Mouse (Mus musculus): ENCODE results near the gene Olfr1391. TPM values are rescaled to one million over a fixed set of nuclear protein-coding genes. Genes with fewer than 3 reads are reported as not detected.
A peak's percentile ranks its signal among the peaks of the same experiment; 100 is the strongest.
"Not testable (repeated sequence)": the region's sequence is repeated elsewhere in the genome, so short reads cannot be mapped to it uniquely, and the experiment has no call there.

Gene Olfr1391
- not detected in 2 replicates for polyA plus RNA-seq (2015; fragmentation: Nextera tagmentation; extraction: Ambion mirVana)

DNA sequence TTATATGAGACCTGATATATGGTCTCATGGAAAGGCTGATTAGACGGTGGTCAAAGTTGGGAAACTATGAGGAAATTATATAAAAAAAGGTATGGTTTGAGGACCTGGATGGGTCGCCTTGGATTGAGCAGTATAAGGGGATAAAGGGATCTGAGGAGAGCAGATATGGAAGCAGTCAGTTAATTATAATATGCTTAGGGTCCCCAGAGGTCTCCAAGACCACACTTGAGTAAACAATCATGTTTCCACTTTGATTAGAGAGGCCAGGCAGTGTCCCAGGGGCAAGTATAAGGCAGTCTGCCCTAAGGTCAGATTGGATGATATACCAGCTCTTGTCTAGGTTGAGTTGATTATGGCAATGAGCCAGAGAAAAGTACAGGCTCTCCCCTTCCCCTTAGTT lies at the start of gene Olfr1391:
TSS of gene Olfr1391 (plus strand) at position 301 of the 400 bp plus-strand sequence.
- H3K36me3 ChIP-seq, result no peaks in the 10 kb centered on the region

DNA sequence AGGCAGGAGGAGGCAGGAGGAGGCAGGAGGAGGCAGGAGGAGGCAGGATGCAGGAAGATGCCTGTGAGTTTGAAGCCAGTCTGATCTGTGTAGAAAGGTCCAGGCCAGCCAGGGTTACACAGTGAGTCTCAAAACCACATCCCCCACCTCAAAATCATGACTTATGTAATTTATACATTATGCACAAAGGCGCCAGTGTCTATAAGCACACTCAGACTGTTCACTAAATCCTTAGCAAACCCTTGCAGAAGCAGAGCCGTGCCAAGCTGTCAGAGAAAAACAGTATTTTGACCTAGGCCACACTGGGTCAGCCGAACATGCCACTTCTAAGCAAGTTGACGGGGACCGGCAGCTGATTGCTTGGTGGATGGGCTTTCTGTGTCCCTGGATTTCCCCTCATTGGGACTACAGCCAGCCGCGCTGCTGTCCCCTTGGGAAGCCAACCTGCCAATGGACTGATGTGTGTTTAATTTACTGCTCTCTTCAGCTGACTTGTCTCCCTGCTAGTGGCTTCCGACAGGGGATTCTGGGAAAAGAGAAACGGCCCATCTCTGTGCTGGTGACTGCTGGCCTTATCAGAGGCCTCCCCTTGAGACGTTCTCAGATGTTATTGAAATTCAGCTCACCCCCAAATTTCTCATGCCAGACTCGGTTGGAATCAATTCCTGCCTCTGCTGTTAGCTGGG lies 48.6 kb upstream of the Olfr1391 start:
- Histone ChIP-seq H3K4me1 (replicated peaks) (peaks cover 5% of the 10 kb centered on the region), H3K9ac (peak overlapping the region; percentile 18; the same call in 1 of the 2 replicates), H3K4me2 (no peak overlapping the region), H3K27ac (replicated peaks) (0 out of 2 replicates have a peak overlapping the region, but pooled peaks have one; percentile 9), H3K36me3 (no peaks in the 10 kb centered on the region), H3K4me3 (no peak overlapping the region), H3K27me3 (no peaks in the 10 kb centered on the region), H3K9me3 (no peaks in the 10 kb centered on the region)
- WGBS, result 45% methylated on average over 11 of the region's 11 CpGs
- peak; percentile 77; the same call in 1 of the 2 replicates for ATAC-seq (ENCODE audit: low read depth)

More for the DNA sequence above, at the start of gene Olfr1391:
- Histone ChIP-seq H3K9me3 (no peaks in the 10 kb centered on the region), H3K9ac (no peak within 1 kb of the TSS), H3K27me3 (no peaks in the 10 kb centered on the region), H3K4me1 (replicated peaks) (no peaks in the 10 kb centered on the region), H3K4me2 (no peak within 1 kb of the TSS), H3K27ac (replicated peaks) (no peak within 1 kb of the TSS), H3K4me3 (no peak within 1 kb of the TSS)
- WGBS, result 82% methylated on average over 2 of the region's 2 CpGs
- ATAC-seq (ENCODE audit: low read depth), result no peak

DNA sequence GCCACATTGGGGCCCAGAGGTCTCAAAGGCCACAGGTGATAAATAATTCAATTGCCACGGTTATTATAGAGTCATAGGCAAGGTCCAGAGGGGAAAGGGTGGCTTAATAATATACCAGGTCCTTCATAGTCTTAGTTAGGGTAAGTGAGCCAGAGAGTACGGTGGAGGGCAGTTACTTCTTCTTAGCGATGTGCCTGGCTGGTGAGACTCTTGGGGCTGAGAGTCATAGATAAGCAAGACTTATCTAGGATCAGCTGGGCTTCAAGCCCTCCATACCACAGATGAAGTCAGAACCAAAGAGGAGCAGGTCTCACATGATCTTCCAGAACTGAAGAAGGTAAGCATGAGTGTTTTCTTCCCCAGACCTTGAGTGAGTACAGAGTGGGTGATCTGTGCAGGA lies 44.3 kb upstream of the Olfr1391 start, which contains the start of gene Olfr1393:
TSS of gene Olfr1393 (plus strand) at position 83 of the 400 bp plus-strand sequence.
- H3K4me1 ChIP-seq (replicated peaks), result peaks cover 5% of the 10 kb centered on the region
- WGBS, result 81% methylated on average over 3 of the region's 3 CpGs
- H3K36me3 ChIP-seq, result no peaks in the 10 kb centered on the region
- H3K9me3 ChIP-seq, result no peaks in the 10 kb centered on the region
- H3K4me3 ChIP-seq, result no peak within 1 kb of the TSS
- H3K9ac ChIP-seq, result no peak within 1 kb of the TSS
- no peaks in the 10 kb centered on the region for H3K27me3 ChIP-seq
- no peak for ATAC-seq (ENCODE audit: low read depth)
- H3K4me2 ChIP-seq, result no peak within 1 kb of the TSS
- no peak within 1 kb of the TSS for H3K27ac ChIP-seq (replicated peaks)

DNA sequence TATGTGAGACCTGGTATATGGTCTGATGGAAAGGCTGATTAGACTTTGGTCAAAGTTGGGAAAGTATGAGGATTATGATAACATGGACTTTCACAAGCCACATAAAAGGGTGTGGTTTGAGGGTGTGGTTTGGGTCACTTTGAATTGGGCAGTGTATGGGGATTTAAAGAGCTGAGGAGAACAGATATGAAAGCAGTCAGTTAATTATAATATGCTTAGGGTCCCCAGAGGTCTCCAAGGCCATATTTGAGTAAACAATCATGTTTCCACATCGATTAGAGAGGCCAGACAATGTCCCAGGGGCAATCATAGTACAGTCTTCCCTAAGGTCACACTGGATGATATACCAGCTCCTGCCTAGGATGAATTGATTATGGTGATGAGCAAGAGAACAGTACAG lies 37.6 kb upstream of the Olfr1391 start, which contains the start of gene Olfr1392:
TSS of gene Olfr1392 (plus strand) at position 301 of the 400 bp plus-strand sequence.
- WGBS, result 56% methylated on average over 1 of the region's 1 CpGs
- not testable (repeated sequence) for H3K4me3 ChIP-seq; H3K4me1 ChIP-seq (replicated peaks); H3K4me2 ChIP-seq; H3K9ac ChIP-seq; ATAC-seq (ENCODE audit: low read depth); H3K36me3 ChIP-seq; H3K9me3 ChIP-seq; H3K27ac ChIP-seq (replicated peaks); H3K27me3 ChIP-seq

DNA sequence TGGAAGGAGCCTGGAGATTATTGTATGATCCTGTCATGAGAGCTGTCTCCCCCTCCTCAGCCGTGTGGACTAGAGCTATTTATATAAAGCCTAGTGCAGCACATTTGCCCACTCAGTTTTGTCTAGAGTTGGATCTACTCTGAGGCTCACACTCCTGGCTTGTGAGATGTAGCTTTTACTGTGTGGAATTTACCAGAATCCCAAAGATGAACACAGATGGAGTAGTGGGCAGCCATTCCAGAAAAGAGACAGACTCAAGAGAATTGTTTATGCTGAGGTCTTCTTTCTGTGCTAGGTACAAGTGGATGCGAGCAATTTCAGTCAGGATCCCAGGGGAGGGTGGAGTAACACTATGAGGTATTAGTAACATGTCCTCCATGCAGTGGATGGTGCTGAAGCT lies 35.3 kb upstream of the Olfr1391 start:
- WGBS, result 89% methylated on average over 2 of the region's 2 CpGs
- Histone ChIP-seq H3K4me3 (no peak overlapping the region), H3K36me3 (no peaks in the 10 kb centered on the region), H3K9ac (no peak overlapping the region), H3K4me2 (no peak overlapping the region), H3K4me1 (replicated peaks) (no peaks in the 10 kb centered on the region), H3K27me3 (no peaks in the 10 kb centered on the region), H3K9me3 (no peaks in the 10 kb centered on the region), H3K27ac (replicated peaks) (no peak overlapping the region)
- ATAC-seq (ENCODE audit: low read depth), result no peak

DNA sequence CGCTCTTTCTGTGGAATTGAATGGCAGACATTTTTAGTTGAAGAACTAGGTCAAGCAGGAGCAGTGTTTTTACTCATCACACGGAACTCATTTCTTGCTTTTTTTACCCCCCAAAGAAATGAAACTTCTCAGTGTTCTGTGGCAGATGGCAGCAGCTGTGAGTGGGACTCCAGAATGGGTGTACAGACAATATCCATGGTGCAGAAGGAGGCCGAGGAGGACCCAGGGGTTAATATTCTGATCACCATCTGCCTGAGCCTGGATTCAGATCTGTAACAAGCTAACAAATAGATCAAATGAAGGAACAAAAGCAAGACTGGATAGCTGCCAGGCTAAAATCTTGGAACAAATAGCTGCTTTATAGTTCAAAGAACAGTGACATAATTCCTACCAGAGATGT lies 29.8 kb upstream of the Olfr1391 start:
- Histone ChIP-seq H3K4me2 (no peak overlapping the region), H3K9me3 (no peaks in the 10 kb centered on the region), H3K27ac (replicated peaks) (no peak overlapping the region), H3K4me1 (replicated peaks) (no peaks in the 10 kb centered on the region), H3K36me3 (no peaks in the 10 kb centered on the region), H3K27me3 (no peaks in the 10 kb centered on the region), H3K9ac (no peak overlapping the region), H3K4me3 (no peak overlapping the region)
- no peak for ATAC-seq (ENCODE audit: low read depth)
- 77% methylated on average over 3 of the region's 3 CpGs for WGBS

DNA sequence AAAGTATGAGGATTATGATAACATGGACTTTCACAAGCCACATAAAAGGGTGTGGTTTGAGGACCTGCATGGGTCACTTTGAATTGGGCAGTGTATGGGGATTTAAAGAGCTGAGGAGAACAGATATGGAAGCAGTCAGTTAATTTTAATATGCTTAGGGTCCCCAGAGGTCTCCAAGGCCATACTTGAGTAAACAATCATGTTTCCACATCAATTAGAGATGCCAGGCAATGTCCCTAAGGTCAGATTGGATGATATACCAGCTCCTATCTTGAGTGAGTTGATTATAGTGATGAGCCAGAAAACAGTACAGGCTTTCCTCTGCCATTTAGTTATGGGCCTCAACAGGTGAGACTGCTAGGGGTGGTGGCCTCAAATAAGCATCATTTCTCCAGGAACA lies 18.1 kb upstream of the Olfr1391 start, which contains the start of gene Olfr10:
TSS of gene Olfr10 (plus strand) at position 301 of the 400 bp plus-strand sequence.
- H3K9ac ChIP-seq, result no peak within 1 kb of the TSS
- no peaks in the 10 kb centered on the region for H3K36me3 ChIP-seq
- no peak within 1 kb of the TSS for H3K4me3 ChIP-seq
- no peak for ATAC-seq (ENCODE audit: low read depth)
- no peaks in the 10 kb centered on the region for H3K4me1 ChIP-seq (replicated peaks)
- no peaks in the 10 kb centered on the region for H3K27me3 ChIP-seq
- no peaks in the 10 kb centered on the region for H3K9me3 ChIP-seq
- H3K27ac ChIP-seq (replicated peaks), result no peak within 1 kb of the TSS
- no peak within 1 kb of the TSS for H3K4me2 ChIP-seq

DNA sequence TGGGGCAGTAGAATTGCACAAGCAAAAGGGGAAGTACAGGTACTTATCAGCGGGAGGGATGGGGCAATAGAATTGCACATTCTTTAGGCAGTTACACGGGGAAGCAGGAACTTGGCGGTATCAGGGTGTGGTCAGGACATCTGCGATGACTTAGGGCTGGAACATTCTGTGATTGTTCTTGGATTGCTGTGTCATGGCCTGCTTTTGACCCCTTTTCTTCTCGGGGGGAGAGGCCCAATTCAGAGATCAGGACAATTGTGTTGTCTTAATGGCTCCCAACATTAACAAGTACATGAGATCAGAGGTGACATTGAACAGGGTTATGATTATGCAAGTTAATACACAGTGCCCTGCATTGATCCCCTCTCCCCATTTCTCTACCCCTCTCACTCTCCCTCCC lies 14.0 kb upstream of the Olfr1391 start:
- H3K4me3 ChIP-seq; H3K27ac ChIP-seq (replicated peaks); H3K9ac ChIP-seq; H3K4me2 ChIP-seq; ATAC-seq (ENCODE audit: low read depth); H3K4me1 ChIP-seq (replicated peaks); H3K36me3 ChIP-seq; H3K9me3 ChIP-seq; H3K27me3 ChIP-seq: not testable (repeated sequence)
- 86% methylated on average over 5 of the region's 5 CpGs for WGBS

DNA sequence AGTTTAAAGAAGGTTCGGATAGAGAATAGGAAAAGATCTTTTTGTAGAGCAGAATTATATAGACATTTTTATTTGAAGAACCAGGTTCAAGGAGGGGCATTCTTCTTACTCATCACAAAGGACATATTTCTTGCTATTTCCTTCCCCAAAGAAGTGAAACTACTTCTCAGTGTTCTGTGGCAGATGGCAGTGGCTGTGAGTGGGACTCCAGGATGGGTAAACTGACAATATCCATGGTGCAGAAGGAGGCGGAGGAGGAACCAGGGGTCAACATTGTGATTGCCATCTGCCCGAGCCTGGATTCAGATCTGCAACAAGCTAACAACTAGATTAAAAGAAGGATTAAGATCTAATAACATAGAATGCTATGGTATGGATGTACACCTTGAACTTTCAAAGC lies 4.2 kb downstream of the Olfr1391 start:
- Histone ChIP-seq H3K4me1 (replicated peaks) (no peaks in the 10 kb centered on the region), H3K9me3 (no peaks in the 10 kb centered on the region), H3K9ac (no peak overlapping the region), H3K4me2 (no peak overlapping the region), H3K27me3 (no peaks in the 10 kb centered on the region), H3K36me3 (no peaks in the 10 kb centered on the region), H3K27ac (replicated peaks) (no peak overlapping the region), H3K4me3 (no peak overlapping the region)
- ATAC-seq (ENCODE audit: low read depth), result no peak
- WGBS, result 87% methylated on average over 3 of the region's 3 CpGs

DNA sequence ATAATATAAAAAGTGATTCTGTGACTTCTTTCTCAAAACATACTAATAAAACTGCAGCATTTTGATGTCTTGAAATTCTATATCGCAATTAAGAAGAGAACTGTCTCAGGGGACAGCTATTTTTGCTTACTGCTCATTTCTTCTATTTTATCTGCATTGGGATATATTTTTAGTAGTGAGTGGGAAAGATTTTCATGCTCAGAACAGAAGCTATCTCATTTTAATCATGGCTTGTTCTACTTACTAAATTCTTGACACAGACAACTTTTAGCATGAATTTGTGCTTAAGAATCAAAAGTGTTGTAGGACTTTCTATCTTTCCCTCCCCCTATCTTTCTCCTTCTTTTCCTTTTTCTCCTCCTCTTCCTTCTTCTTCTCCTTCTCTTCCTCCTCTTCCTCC lies 7.1 kb downstream of the Olfr1391 start:
- H3K9me3 ChIP-seq, result no peaks in the 10 kb centered on the region
- WGBS, result 80% methylated on average over 1 of the region's 1 CpGs
- no peak for ATAC-seq (ENCODE audit: low read depth)

DNA sequence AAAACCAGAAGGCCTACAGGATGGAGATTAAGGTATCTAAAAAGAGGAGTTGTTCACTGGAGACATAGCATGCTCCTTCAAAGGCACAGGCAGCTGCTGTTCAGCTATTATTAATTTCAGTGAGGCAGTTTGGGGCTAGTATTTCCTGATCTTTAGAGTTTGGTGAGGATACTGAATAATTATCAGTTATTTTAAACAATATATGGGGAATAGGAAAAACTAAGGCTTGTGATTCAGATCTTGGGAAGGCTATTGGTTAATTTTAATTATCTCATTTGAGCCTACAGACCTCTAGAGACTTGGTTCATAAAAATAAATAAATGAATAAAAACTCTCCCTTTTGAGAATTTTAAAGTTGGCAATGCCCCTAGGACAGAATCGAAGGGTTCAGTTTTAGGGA lies 12.3 kb downstream of the Olfr1391 start, which contains the start of gene Olfr1390:
TSS of gene Olfr1390 (plus strand) at position 301 of the 400 bp plus-strand sequence.
- Histone ChIP-seq H3K27ac (replicated peaks) (no peak within 1 kb of the TSS), H3K4me3 (no peak within 1 kb of the TSS), H3K4me2 (no peak within 1 kb of the TSS), H3K9me3 (no peaks in the 10 kb centered on the region), H3K9ac (no peak within 1 kb of the TSS), H3K4me1 (replicated peaks) (no peaks in the 10 kb centered on the region), H3K27me3 (no peaks in the 10 kb centered on the region), H3K36me3 (no peaks in the 10 kb centered on the region)
- 85% methylated on average over 1 of the region's 1 CpGs for WGBS
- no peak for ATAC-seq (ENCODE audit: low read depth)

More for the DNA sequence above, 7.1 kb downstream of the Olfr1391 start:
- H3K4me2 ChIP-seq, result no peak overlapping the region
- no peaks in the 10 kb centered on the region for H3K36me3 ChIP-seq
- H3K9ac ChIP-seq, result no peak overlapping the region
- H3K4me1 ChIP-seq (replicated peaks), result no peaks in the 10 kb centered on the region
- no peak overlapping the region for H3K27ac ChIP-seq (replicated peaks)
- no peaks in the 10 kb centered on the region for H3K27me3 ChIP-seq
- H3K4me3 ChIP-seq, result no peak overlapping the region

DNA sequence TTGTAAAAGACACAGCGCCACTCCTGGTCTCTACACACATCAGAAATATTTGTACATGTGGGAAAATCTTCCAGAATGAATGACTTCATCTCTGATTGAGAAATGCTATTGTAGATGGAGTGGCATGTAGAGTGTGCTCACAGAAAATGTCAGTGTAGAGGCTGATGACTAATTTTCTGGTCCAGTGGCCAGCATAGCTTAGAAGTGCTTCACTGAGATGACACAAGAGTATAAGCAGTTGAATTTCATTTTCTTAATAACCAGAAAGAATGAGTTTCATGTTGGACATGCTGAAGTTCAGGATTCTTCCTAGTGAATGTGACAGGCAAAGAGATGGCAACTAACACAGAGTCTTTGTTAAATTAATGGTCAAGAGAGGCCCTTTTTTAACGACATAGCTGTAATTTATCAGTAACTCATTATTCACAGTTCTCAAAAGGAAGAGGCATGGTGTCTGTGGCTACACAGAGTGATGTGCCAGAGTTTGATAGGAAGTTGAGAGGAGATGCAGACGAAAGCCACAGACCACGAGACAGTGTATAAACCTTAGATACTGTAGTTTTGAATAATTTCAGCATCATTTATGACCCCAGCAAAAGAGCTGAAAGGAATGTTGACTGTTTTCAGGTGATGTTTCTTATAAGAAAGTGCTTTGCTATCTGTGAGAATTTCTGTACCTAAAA lies 14.7 kb downstream of the Olfr1391 start:
- no peak overlapping the region for H3K9ac ChIP-seq
- no peak overlapping the region for H3K4me3 ChIP-seq
- WGBS, result 74% methylated on average over 4 of the region's 4 CpGs
- no peaks in the 10 kb centered on the region for H3K36me3 ChIP-seq
- H3K9me3 ChIP-seq, result no peaks in the 10 kb centered on the region
- no peaks in the 10 kb centered on the region for H3K27me3 ChIP-seq
- no peak overlapping the region for H3K4me2 ChIP-seq
- ATAC-seq (ENCODE audit: low read depth), result no peak
- H3K27ac ChIP-seq (replicated peaks), result no peak overlapping the region
- no peaks in the 10 kb centered on the region for H3K4me1 ChIP-seq (replicated peaks)
